Mouse (Mus musculus) embryonic fibroblast, embryonic 13.5 days (primary cell): Measurements from ENCODE around the gene Epor. TPM values are rescaled to one million over a fixed set of nuclear protein-coding genes. Genes with fewer than 3 reads are reported as not detected.

Experiments
- H3K27ac ChIP-seq: 2 replicates; pipeline ENCODE4 v1.5.1; 2012; ENCODE audit warnings: low read length, control low read depth, inconsistent platforms; ENCODE audit not compliant: insufficient read depth
- H3K4me1 ChIP-seq: 2 replicates; pipeline ENCODE4 v1.6.1; 2011; ENCODE audit warnings: low read length; ENCODE audit not compliant: control insufficient read depth, insufficient read depth
- H3K4me3 ChIP-seq: 2 replicates; pipeline ENCODE4 v1.5.1; 2011; ENCODE audit warnings: mild to moderate bottlenecking, control low read depth, low read length; ENCODE audit not compliant: insufficient read depth
- CTCF ChIP-seq: IDR thresholded peaks from 2 replicates; pipeline ENCODE4 v1.5.1; 2011; ENCODE audit warnings: mild to moderate bottlenecking, control low read depth, low read length, moderate library complexity, borderline replicate concordance; ENCODE audit not compliant: insufficient read depth
- POLR2A ChIP-seq: IDR thresholded peaks from 2 replicates; pipeline ENCODE4 v1.6.1; 2011; ENCODE audit warnings: low read depth, mild to moderate bottlenecking, control low read depth, low read length, moderate library complexity
- polyA plus RNA-seq: library from polyadenylated mRNA; stranded (reverse); fragments of >200 nt; gene quantifications from 2 replicates; pipeline ENCODE4 v1.2.4, GENCODE M21; 2011; ENCODE audit warnings: low read depth; ENCODE audit not compliant: missing spikeins, insufficient read length

Gene Epor
- polyA plus RNA-seq, 1 experiment, result not detected

- no peaks in the 10 kb centered on the region for H3K4me1 ChIP-seq
- TF ChIP-seq POLR2A (peak; percentile 58; the same call in 1 of the 2 replicates), CTCF (peak; percentile 54; the same call in 1 of the 2 replicates)
- H3K27ac ChIP-seq, result peak overlapping the region; percentile 35; the same call in 1 of the 2 replicates
Measured at GRCm38 (mm10) chr9:21955225-21955569, 8.1 kb downstream of the Epor start.

GRCm38 (mm10) chr9:21954635-21955034, 8.7 kb downstream of the Epor start:
- no peaks in the 10 kb centered on the region for H3K4me1 ChIP-seq
- no peak overlapping the region for H3K4me3 ChIP-seq
- TF ChIP-seq POLR2A (no peak), CTCF (no peak)
- no peak overlapping the region for H3K27ac ChIP-seq

More at GRCm38 (mm10) chr9:21955225-21955569, 8.1 kb downstream of the Epor start:
- peak overlapping the region; percentile 67 for H3K4me3 ChIP-seq

- H3K4me3 ChIP-seq, result no peak overlapping the region
- H3K27ac ChIP-seq, result no peak overlapping the region
- no peaks in the 10 kb centered on the region for H3K4me1 ChIP-seq
- TF ChIP-seq POLR2A, result no peak
- TF ChIP-seq CTCF, result no peak
Measured at GRCm38 (mm10) chr9:21953600-21953999, 9.7 kb downstream of the Epor start.

DNA sequence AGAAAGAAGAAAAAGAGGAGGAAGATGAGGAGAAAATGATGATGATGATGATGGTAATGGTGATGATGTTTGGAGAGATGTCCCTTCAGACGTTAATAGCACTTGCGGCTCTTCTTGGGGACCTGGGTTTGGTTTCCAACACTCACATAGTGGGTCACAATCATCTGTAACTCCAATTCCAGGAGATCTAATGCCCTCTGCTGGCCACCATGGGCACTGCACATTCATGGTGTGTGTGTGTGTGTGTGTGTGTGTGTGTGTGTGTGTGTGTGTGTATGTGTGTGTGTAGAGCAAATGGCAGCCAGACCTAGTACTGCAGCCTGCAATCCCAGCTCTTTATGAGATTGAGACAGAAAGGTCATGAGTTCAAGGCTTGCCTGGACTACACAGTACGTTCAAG, 11.3 kb downstream of the Epor start:
- H3K4me1 ChIP-seq, result no peaks in the 10 kb centered on the region
- no peak overlapping the region for H3K4me3 ChIP-seq
- no peak overlapping the region for H3K27ac ChIP-seq
- TF ChIP-seq CTCF (peak; percentile 25; the same call in 1 of the 2 replicates), POLR2A (no peak)

GRCm38 (mm10) chr9:21950322-21950721, 13.0 kb downstream of the Epor start:
- TF ChIP-seq CTCF, result no peak
- TF ChIP-seq POLR2A, result no peak
- Histone ChIP-seq H3K4me1 (no peaks in the 10 kb centered on the region), H3K27ac (no peak overlapping the region), H3K4me3 (no peak overlapping the region)

GRCm38 (mm10) chr9:21948790-21949189, 14.5 kb downstream of the Epor start:
- Histone ChIP-seq H3K4me3 (no peak overlapping the region), H3K27ac (no peak overlapping the region), H3K4me1 (no peaks in the 10 kb centered on the region)
- TF ChIP-seq CTCF (no peak), POLR2A (no peak)

DNA sequence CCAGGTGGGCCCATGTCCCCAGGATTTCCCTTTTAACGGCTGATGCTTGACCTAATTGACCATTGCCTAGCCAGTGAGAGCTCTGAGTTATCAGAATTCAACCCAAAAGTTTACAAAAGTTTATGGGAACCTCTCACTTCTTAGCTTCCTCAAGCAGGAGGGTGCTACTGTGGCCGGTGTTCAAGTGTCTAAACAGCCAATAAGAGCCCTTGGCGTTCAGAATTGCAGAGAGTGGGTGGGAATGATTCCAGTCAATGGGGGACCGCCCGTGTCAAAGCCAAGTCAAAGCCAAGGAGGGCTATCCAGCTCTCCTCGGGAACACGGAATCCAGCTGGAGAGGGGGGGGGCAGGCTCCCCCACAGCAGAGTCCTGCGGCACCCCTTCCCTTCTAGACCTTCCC, 15.2 kb downstream of the Epor start:
- no peak for TF ChIP-seq POLR2A
- TF ChIP-seq CTCF, result no peak
- Histone ChIP-seq H3K4me3 (no peak overlapping the region), H3K4me1 (no peaks in the 10 kb centered on the region), H3K27ac (no peak overlapping the region)

DNA sequence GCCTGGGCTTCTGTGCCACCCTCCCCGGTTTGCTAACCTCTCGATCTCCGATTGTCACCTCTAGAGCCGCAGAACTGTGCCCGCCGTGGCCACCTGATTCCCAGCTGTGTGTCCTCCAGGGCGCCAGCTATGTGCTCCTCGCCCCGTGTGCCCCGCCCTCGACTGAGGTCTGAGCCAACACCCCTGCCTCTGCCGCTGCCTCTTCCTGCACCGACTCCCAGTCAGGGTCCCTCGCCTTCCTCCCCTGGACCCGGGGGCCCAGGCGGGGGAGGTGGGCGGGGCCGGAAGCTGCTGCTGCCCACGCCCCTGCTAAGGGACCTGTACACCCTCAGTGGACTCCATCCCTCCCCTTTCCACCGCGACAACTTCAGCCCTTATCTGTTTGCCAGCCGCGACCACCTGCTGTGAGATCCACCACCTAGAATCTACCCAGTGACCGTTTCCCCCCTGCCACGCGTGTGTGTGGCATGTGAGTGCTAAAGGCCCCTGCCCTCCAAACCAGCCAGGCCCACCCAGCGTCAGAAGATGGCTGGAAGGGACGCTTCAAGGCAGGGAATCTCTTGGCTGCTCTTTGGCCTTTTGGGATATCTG, 15.7 kb downstream of the Epor start:
- H3K4me1 ChIP-seq, result no peaks in the 10 kb centered on the region
- TF ChIP-seq CTCF (no peak), POLR2A (no peak)
- H3K4me3 ChIP-seq, result no peak overlapping the region
- H3K27ac ChIP-seq, result no peak overlapping the region

DNA sequence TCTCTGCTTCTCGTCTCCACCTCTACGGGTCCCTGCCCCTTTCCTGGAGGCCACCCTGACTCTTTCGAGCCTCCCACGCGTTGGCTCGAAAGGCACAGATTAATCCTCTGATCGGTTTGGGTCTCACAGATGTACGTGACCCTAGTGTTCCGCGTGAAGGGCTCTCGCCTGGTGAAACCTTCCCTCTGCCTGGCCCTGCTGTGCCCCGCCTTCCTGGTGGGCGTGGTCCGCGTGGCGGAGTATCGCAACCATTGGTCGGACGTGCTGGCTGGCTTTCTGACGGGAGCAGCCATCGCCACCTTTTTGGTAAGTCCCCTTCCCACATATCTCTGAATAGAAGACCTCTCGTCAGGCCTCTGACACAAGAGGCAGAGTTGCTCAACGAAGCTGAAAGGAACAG, 19.0 kb downstream of the Epor start:
- Histone ChIP-seq H3K27ac (no peak overlapping the region), H3K4me1 (no peaks in the 10 kb centered on the region), H3K4me3 (no peak overlapping the region)
- TF ChIP-seq CTCF, result no peak
- no peak for TF ChIP-seq POLR2A

DNA sequence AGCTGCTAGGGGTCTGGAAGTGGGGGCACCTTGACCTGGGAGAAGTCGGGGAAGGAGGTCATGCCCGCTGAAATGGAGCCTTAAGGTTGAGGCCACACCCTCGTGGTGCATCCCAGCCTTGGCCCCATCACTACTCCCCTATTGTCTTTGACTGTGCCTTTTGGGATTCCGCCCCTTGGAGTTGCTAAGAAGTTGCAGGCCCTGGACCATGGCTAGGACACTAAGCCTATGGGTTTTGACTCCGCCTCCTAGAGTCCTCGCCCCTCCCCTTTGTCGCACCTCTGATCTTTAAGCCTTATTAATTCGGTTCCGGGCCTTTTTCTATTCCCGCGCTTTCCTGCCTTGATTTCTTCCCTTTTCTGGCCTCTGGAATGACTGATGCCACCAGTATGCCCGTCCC, 19.7 kb downstream of the Epor start:
- TF ChIP-seq CTCF, result no peak
- TF ChIP-seq POLR2A, result no peak
- Histone ChIP-seq H3K4me1 (no peaks in the 10 kb centered on the region), H3K4me3 (no peak overlapping the region), H3K27ac (no peak overlapping the region)

DNA sequence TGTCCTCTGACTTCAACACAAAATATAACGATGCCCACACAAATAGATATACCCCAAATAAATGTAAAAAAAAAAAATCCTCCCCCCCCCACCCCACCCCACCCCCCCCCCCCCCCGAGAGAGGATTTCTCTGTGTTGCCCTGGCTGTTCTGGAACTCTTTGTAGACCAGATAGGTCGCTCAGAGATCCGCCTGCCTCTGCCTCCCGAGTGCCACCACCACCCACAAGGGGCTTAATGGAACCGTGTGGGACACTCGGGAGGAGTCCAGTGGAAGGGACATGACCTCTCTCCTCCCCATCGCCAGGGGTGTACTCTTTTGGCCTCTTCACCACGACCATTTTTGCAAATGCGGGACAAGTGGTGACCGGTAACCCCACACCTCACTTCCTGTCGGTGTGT, 20.3 kb downstream of the Epor start:
- H3K4me3 ChIP-seq, result no peak overlapping the region
- no peak overlapping the region for H3K27ac ChIP-seq
- no peaks in the 10 kb centered on the region for H3K4me1 ChIP-seq
- TF ChIP-seq POLR2A (no peak), CTCF (no peak)
